Mouse (Mus musculus) embryonic facial prominence, embryonic 13.5 days (tissue): ENCODE measurements around the gene Adad1. TPM values are rescaled to one million over a fixed set of nuclear protein-coding genes. Genes with fewer than 3 reads are reported as not detected.

Source experiments
- ATAC-seq: fragments of 200-750 bp; cut with Nextera tagmentation; 2 replicates; pipeline ENCODE4 v1.8.0; 2017; ENCODE audit warnings: low read depth; ENCODE audit not compliant: insufficient number of reproducible peaks, insufficient read depth, low FRiP score, low TSS enrichment
- H3K27ac ChIP-seq: fragments of 300-500 bp; sonication (generic); 2 replicates; pipeline ENCODE4 v1.5.1; 2015; ENCODE audit warnings: moderate library complexity, mild to moderate bottlenecking, inconsistent platforms
- H3K27me3 ChIP-seq: fragments of 300-500 bp; sonication (generic); 2 replicates; pipeline ENCODE4 v1.6.1; 2015; ENCODE audit warnings: mild to moderate bottlenecking, inconsistent platforms
- H3K36me3 ChIP-seq: fragments of 300-500 bp; sonication (generic); 2 replicates; pipeline ENCODE4 v1.6.1; 2015; ENCODE audit warnings: mild to moderate bottlenecking, inconsistent platforms
- H3K4me1 ChIP-seq: fragments of 300-500 bp; sonication (generic); 2 replicates; pipeline ENCODE4 v1.6.1; 2015; ENCODE audit warnings: inconsistent platforms
- H3K4me2 ChIP-seq: fragments of 300-500 bp; sonication (generic); 2 replicates; pipeline ENCODE4 v1.6.1; 2015; ENCODE audit warnings: moderate library complexity, mild to moderate bottlenecking, inconsistent platforms
- H3K4me3 ChIP-seq: fragments of 300-500 bp; sonication (generic); 2 replicates; pipeline ENCODE4 v1.5.1; 2015; ENCODE audit warnings: mild to moderate bottlenecking, inconsistent platforms
- H3K9ac ChIP-seq: fragments of 300-500 bp; sonication (generic); 2 replicates; pipeline ENCODE4 v1.6.1; 2015; ENCODE audit warnings: mild to moderate bottlenecking, inconsistent platforms
- H3K9me3 ChIP-seq: fragments of 300-500 bp; sonication (generic); 2 replicates; pipeline ENCODE4 v1.6.1; 2016; ENCODE audit warnings: inconsistent platforms
- WGBS: fragments of 180-500 bp; shearing (Covaris S2); methylation state at CpG from one replicate; pipeline ENCODE4 v1.1.7; 2015; ENCODE audit warnings: mixed read lengths; 5-methylcytosine and 5-hydroxymethylcytosine counted together
- polyA plus RNA-seq: library from polyadenylated mRNA; unstranded; fragments of >200 nt; fragmentation: Nextera tagmentation; extraction: Ambion mirVana; gene quantifications from 2 replicates; pipeline ENCODE4 v1.2.1, GENCODE M21; 2015

The Adad1 gene
- 1.0 and 1.1 TPM in 2 replicates for polyA plus RNA-seq

GRCm38 (mm10) chr3:37063406-37063805 lies at the start of gene Adad1:
TSS of gene Adad1 (plus strand) at chr3:37063527.
- Histone ChIP-seq H3K27ac (no peak within 1 kb of the TSS), H3K36me3 (no peaks in the 10 kb centered on the region), H3K9ac (peak within 1 kb of the TSS; percentile 49; the same call in 1 of the 2 replicates), H3K27me3 (no peaks in the 10 kb centered on the region), H3K4me1 (no peaks in the 10 kb centered on the region), H3K4me2 (peak within 1 kb of the TSS; percentile 52), H3K4me3 (peak within 1 kb of the TSS; percentile 36), H3K9me3 (peaks cover 13% of the 10 kb centered on the region)
- 58% methylated on average over 39 of the region's 39 CpGs for WGBS
- ATAC-seq: no peak

GRCm38 (mm10) chr3:37037979-37038378 lies 25.3 kb upstream of the Adad1 start:
- no peak for ATAC-seq
- Histone ChIP-seq H3K4me1 (no peaks in the 10 kb centered on the region), H3K36me3 (peaks cover 54% of the 10 kb centered on the region), H3K4me3 (no peak overlapping the region), H3K9me3 (no peaks in the 10 kb centered on the region), H3K9ac (no peak overlapping the region), H3K4me2 (no peak overlapping the region), H3K27ac (no peak overlapping the region), H3K27me3 (no peaks in the 10 kb centered on the region)
- WGBS: 88% methylated on average over 2 of the region's 2 CpGs

- H3K4me1 ChIP-seq: no peaks in the 10 kb centered on the region
- no peak overlapping the region for H3K9ac ChIP-seq
- no peak for ATAC-seq
- no peak overlapping the region for H3K27ac ChIP-seq
- H3K4me2 ChIP-seq: no peak overlapping the region
- H3K36me3 ChIP-seq: peaks cover 66% of the 10 kb centered on the region
- no peak overlapping the region for H3K4me3 ChIP-seq
- no peaks in the 10 kb centered on the region for H3K27me3 ChIP-seq
- H3K9me3 ChIP-seq: no peaks in the 10 kb centered on the region
These were observed 23.5 kb upstream of the Adad1 start for GRCm38 (mm10) chr3:37039811-37040210.

GRCm38 (mm10) chr3:37051491-37051890 lies 11.8 kb upstream of the Adad1 start:
- Histone ChIP-seq H3K4me2 (no peak overlapping the region), H3K27ac (no peak overlapping the region), H3K4me1 (no peaks in the 10 kb centered on the region), H3K9me3 (no peaks in the 10 kb centered on the region), H3K4me3 (no peak overlapping the region), H3K36me3 (peaks cover 32% of the 10 kb centered on the region), H3K27me3 (no peaks in the 10 kb centered on the region), H3K9ac (no peak overlapping the region)
- WGBS: 95% methylated on average over 1 of the region's 1 CpGs
- no peak for ATAC-seq

GRCm38 (mm10) chr3:37073211-37073610 lies 9.9 kb downstream of the Adad1 start:
- Histone ChIP-seq H3K4me1 (no peaks in the 10 kb centered on the region), H3K9me3 (peaks cover 8% of the 10 kb centered on the region; the same call in 1 of the 2 replicates), H3K4me2 (no peak overlapping the region), H3K36me3 (no peaks in the 10 kb centered on the region), H3K27ac (no peak overlapping the region), H3K9ac (no peak overlapping the region), H3K4me3 (no peak overlapping the region), H3K27me3 (no peaks in the 10 kb centered on the region)
- ATAC-seq: no peak

DNA sequence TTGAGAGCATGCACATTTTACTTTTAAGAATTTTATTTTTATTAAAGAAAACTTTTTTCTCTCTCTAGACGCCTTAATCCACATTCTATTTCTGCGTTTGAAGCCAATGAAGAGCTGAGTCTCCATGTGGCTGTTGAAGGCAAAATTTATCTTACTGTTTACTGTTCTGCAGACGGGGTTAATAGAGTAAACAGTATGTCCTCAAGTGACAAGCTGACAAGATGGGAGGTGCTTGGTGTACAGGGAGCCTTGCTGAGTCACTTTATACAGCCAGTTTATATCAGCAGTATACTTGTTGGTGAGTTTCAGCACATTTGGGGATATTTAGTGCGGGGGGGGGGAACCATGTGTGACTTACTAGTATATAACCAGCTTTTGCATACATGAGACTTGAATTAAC lies 21.5 kb downstream of the Adad1 start:
- WGBS: 81% methylated on average over 4 of the region's 4 CpGs
- ATAC-seq: no peak
- no peak overlapping the region for H3K9ac ChIP-seq

DNA sequence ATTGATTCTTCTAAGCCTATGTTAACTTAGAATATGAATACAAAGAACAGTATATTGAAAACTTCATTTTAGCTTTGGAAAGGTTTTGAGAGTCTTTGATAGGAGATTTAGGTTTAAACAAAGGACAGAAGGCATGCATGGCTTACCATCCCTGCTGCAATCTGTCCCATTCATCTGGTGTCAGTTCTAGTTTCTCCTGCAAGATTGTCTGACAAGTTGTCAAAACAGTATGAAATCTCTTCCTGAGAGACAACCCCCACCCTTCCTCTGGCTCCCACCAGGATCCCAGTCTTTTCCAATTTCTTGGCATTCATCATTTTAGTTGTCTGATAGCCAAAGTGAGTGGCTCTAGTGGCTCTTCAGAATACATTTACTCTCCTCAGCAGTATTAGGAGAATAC lies 27.4 kb downstream of the Adad1 start:
- Histone ChIP-seq H3K36me3 (no peaks in the 10 kb centered on the region), H3K27ac (no peak overlapping the region), H3K4me1 (no peaks in the 10 kb centered on the region), H3K9me3 (no peaks in the 10 kb centered on the region), H3K27me3 (no peaks in the 10 kb centered on the region), H3K4me2 (no peak overlapping the region), H3K4me3 (no peak overlapping the region), H3K9ac (no peak overlapping the region)
- no peak for ATAC-seq

More for the DNA sequence above, 21.5 kb downstream of the Adad1 start:
- H3K4me3 ChIP-seq: no peak overlapping the region
- no peak overlapping the region for H3K27ac ChIP-seq
- H3K9me3 ChIP-seq: no peaks in the 10 kb centered on the region
- H3K4me1 ChIP-seq: no peaks in the 10 kb centered on the region
- H3K27me3 ChIP-seq: no peaks in the 10 kb centered on the region
- H3K36me3 ChIP-seq: no peaks in the 10 kb centered on the region
- H3K4me2 ChIP-seq: no peak overlapping the region

GRCm38 (mm10) chr3:37125655-37126054 lies 62.3 kb downstream of the Adad1 start, which contains the start of gene Il2:
TSS of gene Il2 (minus strand) at chr3:37125959.
- Histone ChIP-seq H3K27me3 (no peaks in the 10 kb centered on the region), H3K36me3 (no peaks in the 10 kb centered on the region), H3K4me1 (no peaks in the 10 kb centered on the region), H3K4me3 (no peak within 1 kb of the TSS), H3K9ac (no peak within 1 kb of the TSS), H3K27ac (no peak within 1 kb of the TSS), H3K4me2 (no peak within 1 kb of the TSS), H3K9me3 (no peaks in the 10 kb centered on the region)
- no peak for ATAC-seq
- 72% methylated on average over 4 of the region's 4 CpGs for WGBS

- H3K9me3 ChIP-seq: no peaks in the 10 kb centered on the region
- H3K27ac ChIP-seq: no peak overlapping the region
- 71% methylated on average over 4 of the region's 4 CpGs for WGBS
- ATAC-seq: no peak
- no peaks in the 10 kb centered on the region for H3K4me1 ChIP-seq
- no peak overlapping the region for H3K4me3 ChIP-seq
- no peaks in the 10 kb centered on the region for H3K27me3 ChIP-seq
- H3K36me3 ChIP-seq: no peaks in the 10 kb centered on the region
- H3K4me2 ChIP-seq: no peak overlapping the region
- no peak overlapping the region for H3K9ac ChIP-seq
These were observed 62.8 kb downstream of the Adad1 start for GRCm38 (mm10) chr3:37126162-37126561.

GRCm38 (mm10) chr3:37128269-37128668 lies 64.9 kb downstream of the Adad1 start:
- Histone ChIP-seq H3K9me3 (no peaks in the 10 kb centered on the region), H3K27me3 (no peaks in the 10 kb centered on the region), H3K9ac (no peak overlapping the region), H3K27ac (no peak overlapping the region), H3K4me1 (no peaks in the 10 kb centered on the region), H3K4me3 (no peak overlapping the region), H3K4me2 (no peak overlapping the region), H3K36me3 (no peaks in the 10 kb centered on the region)
- no peak for ATAC-seq
- 42% methylated on average over 4 of the region's 4 CpGs for WGBS

- no peaks in the 10 kb centered on the region for H3K36me3 ChIP-seq
- H3K4me2 ChIP-seq: no peak overlapping the region
- no peak overlapping the region for H3K4me3 ChIP-seq
- 52% methylated on average over 2 of the region's 2 CpGs for WGBS
- H3K4me1 ChIP-seq: no peaks in the 10 kb centered on the region
- no peak overlapping the region for H3K9ac ChIP-seq
- H3K27me3 ChIP-seq: no peaks in the 10 kb centered on the region
- no peak for ATAC-seq
- H3K9me3 ChIP-seq: no peaks in the 10 kb centered on the region
- no peak overlapping the region for H3K27ac ChIP-seq
These were observed 65.7 kb downstream of the Adad1 start for GRCm38 (mm10) chr3:37129063-37129462.

DNA sequence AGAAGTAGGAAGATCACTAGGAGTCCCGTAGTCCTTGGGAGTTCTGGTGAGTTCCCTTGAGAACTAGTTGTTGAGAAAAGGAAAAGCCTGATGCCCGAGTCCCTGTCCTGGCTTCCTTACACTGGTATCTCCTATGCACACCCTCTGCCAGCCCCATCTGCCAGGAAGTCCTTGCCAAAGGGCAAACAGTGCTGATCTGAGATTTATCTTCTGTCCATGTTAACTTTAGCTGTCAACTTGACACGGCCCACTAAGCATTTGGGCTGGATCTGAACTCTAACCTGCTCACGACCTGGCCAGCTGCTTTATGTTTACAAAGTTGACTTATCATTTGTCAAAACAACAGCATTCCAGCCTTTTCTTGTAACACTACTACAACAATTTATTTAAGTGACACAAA lies 73.9 kb downstream of the Adad1 start:
- H3K4me3 ChIP-seq: no peak overlapping the region
- H3K4me2 ChIP-seq: no peak overlapping the region
- H3K36me3 ChIP-seq: no peaks in the 10 kb centered on the region
- no peak overlapping the region for H3K27ac ChIP-seq
- no peak overlapping the region for H3K9ac ChIP-seq
- 60% methylated on average over 4 of the region's 4 CpGs for WGBS
- H3K4me1 ChIP-seq: no peaks in the 10 kb centered on the region
- no peaks in the 10 kb centered on the region for H3K9me3 ChIP-seq
- no peaks in the 10 kb centered on the region for H3K27me3 ChIP-seq
- ATAC-seq: no peak

- Histone ChIP-seq H3K4me3 (no peak overlapping the region), H3K9me3 (no peaks in the 10 kb centered on the region), H3K27ac (no peak overlapping the region), H3K9ac (no peak overlapping the region), H3K36me3 (no peaks in the 10 kb centered on the region), H3K4me1 (no peaks in the 10 kb centered on the region), H3K27me3 (no peaks in the 10 kb centered on the region), H3K4me2 (no peak overlapping the region)
- no peak for ATAC-seq
- 78% methylated on average over 3 of the region's 3 CpGs for WGBS
These were observed 75.9 kb downstream of the Adad1 start for GRCm38 (mm10) chr3:37139192-37139591.
